Mouse (Mus musculus) midbrain, embryonic 15.5 days (tissue): Measurements from ENCODE around the gene Itgb4. TPM values are rescaled to one million over a fixed set of nuclear protein-coding genes. Genes with fewer than 3 reads are reported as not detected.

Experiments
- ATAC-seq: fragments of 200-750 bp; cut with Nextera tagmentation; replicated peaks from 2 replicates; pipeline ENCODE4 v1.8.0; 2017; ENCODE audit warnings: moderate TSS enrichment
- H3K27ac ChIP-seq: fragments of 300-500 bp; sonication (generic); 2 replicates; pipeline ENCODE4 v1.5.1; 2015; ENCODE audit warnings: mild to moderate bottlenecking, inconsistent platforms
- H3K27me3 ChIP-seq: fragments of 300-500 bp; sonication (generic); replicated peaks from 2 replicates; pipeline ENCODE4 v1.6.1; 2015; ENCODE audit warnings: inconsistent platforms
- H3K36me3 ChIP-seq: fragments of 300-500 bp; sonication (generic); replicated peaks from 2 replicates; pipeline ENCODE4 v1.6.1; 2015; ENCODE audit warnings: inconsistent platforms
- H3K4me1 ChIP-seq: fragments of 300-500 bp; sonication (generic); 2 replicates; pipeline ENCODE4 v1.6.1; 2015; ENCODE audit warnings: inconsistent platforms
- H3K4me2 ChIP-seq: fragments of 300-500 bp; sonication (generic); 2 replicates; pipeline ENCODE4 v1.6.1; 2015; ENCODE audit warnings: inconsistent platforms, mild to moderate bottlenecking, moderate library complexity
- H3K4me3 ChIP-seq: fragments of 300-500 bp; sonication (generic); 2 replicates; pipeline ENCODE4 v1.5.1; 2015; ENCODE audit warnings: mild to moderate bottlenecking, inconsistent platforms
- H3K9ac ChIP-seq: fragments of 300-500 bp; sonication (generic); 2 replicates; pipeline ENCODE4 v1.6.1; 2015; ENCODE audit warnings: mild to moderate bottlenecking, inconsistent platforms
- H3K9me3 ChIP-seq: fragments of 300-500 bp; sonication (generic); 2 replicates; pipeline ENCODE4 v1.6.1; 2016; ENCODE audit warnings: inconsistent platforms
- WGBS: fragments of 180-500 bp; shearing (Covaris S2); methylation state at CpG from one replicate; pipeline ENCODE4 v1.1.7; 2015; ENCODE audit warnings: mixed read lengths; 5-methylcytosine and 5-hydroxymethylcytosine counted together
- polyA plus RNA-seq: library from polyadenylated mRNA; unstranded; fragments of >200 nt; fragmentation: Nextera tagmentation; extraction: Ambion mirVana; gene quantifications from 2 replicates; pipeline ENCODE4 v1.2.1, GENCODE M21; 2015

Itgb4 gene
- 0.79 and 0.94 TPM in 2 replicates for polyA plus RNA-seq

DNA sequence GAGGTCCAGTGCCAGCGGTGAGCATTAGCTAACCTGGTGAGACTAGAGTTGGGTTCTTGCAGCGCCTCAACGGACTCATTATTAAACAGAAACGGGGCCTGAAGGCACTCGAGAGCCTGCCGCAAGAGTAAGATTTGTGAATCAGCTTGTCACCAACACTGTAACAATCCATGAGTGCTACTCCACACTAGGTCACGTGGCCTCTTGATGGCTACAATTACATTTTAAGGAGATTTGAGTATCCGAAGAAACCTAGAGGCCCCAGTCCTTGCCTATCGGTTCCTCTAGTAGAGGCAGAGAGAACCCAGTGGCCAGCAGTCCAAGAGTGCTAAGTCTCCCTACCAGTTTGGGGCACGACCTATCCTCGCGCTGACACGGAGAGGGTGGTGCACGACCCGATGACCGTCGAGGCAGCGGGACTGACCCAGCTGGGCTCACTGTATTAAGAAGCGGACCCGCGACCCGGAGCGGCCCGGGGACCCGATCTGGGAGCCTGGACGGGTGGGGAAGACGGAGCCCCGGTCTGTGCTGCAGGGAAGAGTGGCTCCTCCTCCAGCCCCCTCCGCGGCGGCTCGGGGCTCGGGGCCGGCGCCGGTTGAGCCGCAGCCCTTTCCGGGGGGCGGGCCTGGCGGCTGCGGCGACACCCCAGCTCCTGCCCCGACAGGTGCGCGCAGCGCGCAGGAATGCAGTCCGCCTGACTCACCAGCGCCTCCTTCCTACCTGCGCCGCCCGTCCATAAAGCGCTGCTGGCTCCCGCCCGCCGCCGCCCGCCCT is at the start of gene Itgb4:
TSS of gene Itgb4 (plus strand) at position 401 of the 774 bp plus-strand sequence.
- ATAC-seq: no peak
- 10% methylated on average over 58 of the region's 58 CpGs for WGBS
- Histone ChIP-seq H3K9ac (peak within 1 kb of the TSS; percentile 28; the same call in 1 of the 2 replicates), H3K4me3 (peak within 1 kb of the TSS; percentile 39), H3K9me3 (no peaks in the 10 kb centered on the region), H3K27me3 (peaks cover 38% of the 10 kb centered on the region), H3K36me3 (no peaks in the 10 kb centered on the region), H3K4me2 (peak within 1 kb of the TSS; percentile 58), H3K4me1 (peaks cover 10% of the 10 kb centered on the region), H3K27ac (no peak within 1 kb of the TSS)

DNA sequence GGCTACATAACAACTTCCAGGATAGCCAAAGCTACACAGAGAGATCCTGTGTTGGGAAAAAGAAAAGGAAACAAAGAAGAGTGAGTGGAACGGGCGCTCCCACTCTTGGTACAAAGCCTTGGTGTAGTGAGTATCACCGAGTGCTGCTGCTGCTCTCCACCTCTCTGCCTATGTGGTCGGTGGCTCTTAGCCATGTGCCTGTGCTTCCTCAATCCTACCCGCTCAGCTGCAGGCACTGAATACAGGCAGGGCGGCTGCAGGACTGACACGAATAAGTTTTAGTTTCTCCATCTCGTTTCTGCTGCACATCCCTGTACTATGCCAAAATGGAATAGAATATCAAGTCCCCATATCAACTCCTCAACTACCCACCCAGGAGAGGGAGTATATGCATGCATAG is 45.5 kb upstream of the Itgb4 start:
- Histone ChIP-seq H3K36me3 (peaks cover 10% of the 10 kb centered on the region; the same call in 1 of the 2 replicates), H3K4me3 (no peak overlapping the region), H3K27me3 (no peaks in the 10 kb centered on the region), H3K9me3 (no peaks in the 10 kb centered on the region), H3K9ac (no peak overlapping the region), H3K27ac (no peak overlapping the region), H3K4me1 (peaks cover 18% of the 10 kb centered on the region), H3K4me2 (no peak overlapping the region)
- ATAC-seq: no peak
- 94% methylated on average over 8 of the region's 8 CpGs for WGBS

DNA sequence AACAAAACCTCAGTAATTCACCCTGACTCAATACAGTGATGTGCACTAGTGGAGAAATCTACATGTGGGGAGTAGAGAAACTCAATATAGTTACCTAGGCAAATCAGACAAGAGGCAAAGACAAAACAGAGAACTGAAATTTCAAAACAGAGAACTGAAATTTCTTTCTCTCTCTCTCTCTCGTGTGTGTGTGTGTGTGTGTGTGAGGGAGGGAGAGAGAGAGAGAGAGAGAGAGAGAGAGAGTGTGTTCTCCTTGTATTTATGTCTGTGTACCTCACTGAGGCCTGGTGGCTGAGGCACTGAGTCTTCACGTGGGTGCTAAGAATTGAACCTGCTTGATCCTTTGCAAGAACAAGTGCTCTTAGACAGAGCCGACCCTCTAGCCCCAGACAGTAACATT is 44.7 kb upstream of the Itgb4 start:
- no peak overlapping the region for H3K9ac ChIP-seq
- no peak for ATAC-seq
- no peaks in the 10 kb centered on the region for H3K27me3 ChIP-seq

DNA sequence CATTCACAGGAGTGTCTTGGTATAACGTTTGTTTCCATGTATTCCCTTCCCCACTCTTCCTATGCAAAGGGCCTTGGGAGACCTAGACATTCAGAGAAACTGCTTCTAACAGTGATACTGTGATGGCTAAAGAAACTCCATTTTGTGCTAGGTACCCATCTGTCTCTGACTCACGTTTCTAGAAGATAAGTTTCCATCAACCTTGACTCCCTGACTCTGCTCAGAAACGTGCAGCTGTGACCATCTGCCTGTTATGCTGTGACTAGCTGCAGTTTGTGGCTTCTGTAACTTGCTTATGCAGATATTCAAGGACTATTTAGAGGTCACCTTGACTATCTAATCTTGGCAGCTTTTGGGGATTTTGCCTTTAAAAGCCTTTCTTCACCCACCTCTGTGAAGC is 43.3 kb upstream of the Itgb4 start:
- H3K27ac ChIP-seq: no peak overlapping the region
- ATAC-seq: no peak
- 77% methylated on average over 3 of the region's 3 CpGs for WGBS
- H3K9ac ChIP-seq: no peak overlapping the region
- no peaks in the 10 kb centered on the region for H3K27me3 ChIP-seq
- H3K4me2 ChIP-seq: no peak overlapping the region
- H3K4me1 ChIP-seq: peaks cover 31% of the 10 kb centered on the region
- H3K4me3 ChIP-seq: no peak overlapping the region
- no peaks in the 10 kb centered on the region for H3K9me3 ChIP-seq
- H3K36me3 ChIP-seq: peaks cover 15% of the 10 kb centered on the region

More for the DNA sequence above, 44.7 kb upstream of the Itgb4 start:
- Histone ChIP-seq H3K4me1 (peaks cover 26% of the 10 kb centered on the region), H3K4me3 (no peak overlapping the region), H3K9me3 (no peaks in the 10 kb centered on the region), H3K36me3 (peaks cover 10% of the 10 kb centered on the region; the same call in 1 of the 2 replicates), H3K27ac (no peak overlapping the region), H3K4me2 (no peak overlapping the region)
- 85% methylated on average over 3 of the region's 3 CpGs for WGBS

DNA sequence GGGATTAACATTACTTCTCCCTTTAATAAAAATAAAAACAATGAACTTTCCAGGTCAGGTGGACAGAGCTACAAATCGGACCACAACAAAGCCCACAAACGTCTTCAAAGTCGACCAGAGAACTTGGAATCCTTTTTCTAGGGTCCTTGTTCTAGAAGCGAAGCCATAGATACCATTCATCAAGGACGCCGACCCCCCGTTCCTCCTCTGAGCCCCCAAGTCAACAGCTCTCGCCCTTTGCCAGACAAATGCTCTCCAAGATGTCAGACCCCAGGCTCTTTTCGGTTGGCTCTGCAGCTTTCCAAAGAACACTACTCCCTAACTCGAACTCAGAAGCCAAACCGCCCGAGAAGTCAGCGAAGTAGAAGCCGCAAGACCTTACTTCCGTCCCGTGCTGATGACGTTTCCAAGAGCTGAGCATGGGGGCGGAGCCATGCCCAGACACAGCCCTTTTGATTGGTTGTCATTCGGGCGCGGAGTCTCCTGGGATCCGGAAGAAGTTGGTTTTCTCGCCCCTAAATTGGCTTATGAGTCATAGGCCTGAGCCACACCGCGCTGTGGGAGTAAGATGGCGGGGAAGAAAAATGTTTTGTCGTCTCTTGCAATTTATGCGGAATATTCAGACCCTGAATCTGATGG is 41.3 kb upstream of the Itgb4 start, which contains the start of the genes Sap30bp and Recql5:
TSS of gene Sap30bp (plus strand) at position 175 of the 639 bp plus-strand sequence.
TSS of gene Recql5 (minus strand) at position 370 of the 639 bp plus-strand sequence.
- Histone ChIP-seq H3K9ac (peak within 1 kb of the TSS; percentile 81), H3K4me2 (peak within 1 kb of the TSS; percentile 85), H3K4me1 (peaks cover 31% of the 10 kb centered on the region), H3K27me3 (no peaks in the 10 kb centered on the region), H3K9me3 (no peaks in the 10 kb centered on the region), H3K36me3 (peaks cover 21% of the 10 kb centered on the region), H3K27ac (peak within 1 kb of the TSS; percentile 75), H3K4me3 (peak within 1 kb of the TSS; percentile 86)
- ATAC-seq: peak; percentile 99
- under 1% methylated on average over 28 of the region's 28 CpGs for WGBS

DNA sequence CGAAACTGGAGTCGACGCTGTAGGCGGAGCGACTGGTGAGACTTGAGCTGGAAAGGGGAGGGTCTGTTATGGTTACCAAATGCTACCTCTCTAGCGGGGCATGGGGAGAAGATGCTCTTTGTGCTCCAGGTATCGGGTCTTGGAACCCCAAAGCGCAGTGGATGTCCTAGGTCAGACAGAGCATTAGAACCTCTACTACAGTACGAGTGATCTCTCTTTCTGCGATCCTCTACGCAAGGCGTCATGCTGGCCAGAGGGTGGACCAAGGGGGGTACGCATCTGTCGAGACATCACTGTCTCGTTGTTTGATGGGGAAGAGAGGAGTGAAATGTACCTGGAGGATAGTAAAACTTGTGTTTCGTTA is 40.8 kb upstream of the Itgb4 start:
- Histone ChIP-seq H3K9ac (peak overlapping the region; percentile 81), H3K36me3 (peaks cover 20% of the 10 kb centered on the region), H3K27ac (peak overlapping the region; percentile 75), H3K4me1 (peaks cover 31% of the 10 kb centered on the region), H3K27me3 (no peaks in the 10 kb centered on the region), H3K4me3 (peak overlapping the region; percentile 86), H3K9me3 (no peaks in the 10 kb centered on the region), H3K4me2 (peak overlapping the region; percentile 85)
- under 1% methylated on average over 16 of the region's 16 CpGs for WGBS
- ATAC-seq: peak; percentile 63

DNA sequence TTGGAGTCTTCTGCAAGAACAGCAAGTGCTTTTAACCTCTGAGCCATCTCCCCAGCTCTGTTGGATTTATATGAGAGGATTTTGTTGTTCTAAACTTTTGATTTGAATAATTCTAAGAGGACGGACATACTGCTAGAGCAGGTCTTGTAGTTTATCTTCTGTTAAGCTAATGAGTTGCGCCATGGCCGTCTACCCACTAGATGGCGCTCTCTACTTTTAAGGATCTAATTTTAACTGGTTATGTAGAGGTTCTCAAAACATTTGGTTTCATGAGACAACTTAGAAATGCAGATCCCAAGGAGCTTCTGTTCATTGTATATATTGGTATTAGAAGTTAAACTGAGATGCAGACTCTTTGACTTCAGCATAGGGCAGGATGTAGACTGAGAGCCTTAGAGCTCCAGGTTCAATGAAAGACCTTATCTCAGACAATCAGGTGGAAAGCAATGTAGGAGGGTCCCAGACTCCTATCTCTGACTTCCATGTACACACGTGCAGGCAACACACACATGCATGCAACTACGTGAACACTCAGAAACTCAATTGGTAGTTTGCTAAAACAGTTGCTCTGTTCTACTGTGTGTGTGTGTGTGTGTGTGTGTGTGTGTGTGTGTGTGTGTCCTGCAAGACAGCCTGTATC is 34.7 kb upstream of the Itgb4 start:
- ATAC-seq: no peak
- 41% methylated on average over 6 of the region's 6 CpGs for WGBS

DNA sequence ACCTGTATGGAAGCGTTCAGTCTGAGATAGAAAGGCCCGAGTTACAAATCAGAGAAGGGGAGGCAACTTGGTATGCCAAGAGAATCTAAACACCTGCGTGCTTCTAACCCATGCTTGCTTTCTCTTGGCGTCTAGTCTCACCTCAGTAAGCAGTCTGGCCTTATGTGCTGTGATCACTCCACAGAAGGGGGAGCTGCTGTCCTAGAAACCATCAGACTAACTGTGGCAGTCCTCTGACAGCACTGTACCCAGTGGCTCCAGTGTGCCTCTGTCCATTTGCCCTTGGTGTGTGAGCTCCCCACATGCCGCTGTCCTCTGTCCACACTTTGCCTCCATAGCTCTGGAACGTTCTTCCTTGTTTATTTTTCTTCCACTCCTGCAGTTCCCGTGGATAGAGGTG is 32.5 kb upstream of the Itgb4 start:
- ATAC-seq: no peak
- Histone ChIP-seq H3K36me3 (peaks cover 20% of the 10 kb centered on the region), H3K27me3 (no peaks in the 10 kb centered on the region), H3K9me3 (no peaks in the 10 kb centered on the region), H3K4me3 (no peak overlapping the region), H3K9ac (no peak overlapping the region), H3K4me1 (no peaks in the 10 kb centered on the region), H3K27ac (no peak overlapping the region), H3K4me2 (no peak overlapping the region)
- WGBS: 87% methylated on average over 7 of the region's 7 CpGs

More for the DNA sequence above, 34.7 kb upstream of the Itgb4 start:
- Histone ChIP-seq H3K9ac (no peak overlapping the region), H3K9me3 (no peaks in the 10 kb centered on the region), H3K4me3 (no peak overlapping the region), H3K27ac (no peak overlapping the region), H3K36me3 (peaks cover 26% of the 10 kb centered on the region), H3K4me1 (peaks cover 6% of the 10 kb centered on the region), H3K4me2 (no peak overlapping the region), H3K27me3 (no peaks in the 10 kb centered on the region)

DNA sequence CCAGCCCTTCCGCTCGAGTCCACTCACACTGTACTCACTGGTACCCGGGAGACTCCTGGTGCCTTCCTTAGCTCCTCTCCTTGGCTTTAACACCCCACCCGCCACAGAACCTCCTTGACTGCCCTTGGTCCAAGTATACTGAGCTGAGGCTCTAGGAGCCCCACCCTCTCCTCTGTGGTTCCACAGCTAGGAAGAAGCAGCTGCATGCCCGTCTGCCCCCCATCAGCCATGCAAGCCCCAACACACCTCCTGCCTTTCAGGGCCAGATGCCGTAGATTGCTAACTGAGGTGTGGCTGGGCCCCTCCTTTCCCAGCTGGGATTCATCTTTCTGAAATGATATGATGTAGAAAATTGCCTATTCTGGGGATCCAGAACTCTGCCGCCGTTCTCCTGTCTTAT is 29.3 kb upstream of the Itgb4 start:
- Histone ChIP-seq H3K36me3 (peaks cover 10% of the 10 kb centered on the region), H3K4me1 (no peaks in the 10 kb centered on the region), H3K4me3 (no peak overlapping the region), H3K27me3 (no peaks in the 10 kb centered on the region), H3K27ac (no peak overlapping the region), H3K9me3 (no peaks in the 10 kb centered on the region), H3K9ac (no peak overlapping the region), H3K4me2 (no peak overlapping the region)
- ATAC-seq: no peak
- WGBS: 94% methylated on average over 8 of the region's 8 CpGs

DNA sequence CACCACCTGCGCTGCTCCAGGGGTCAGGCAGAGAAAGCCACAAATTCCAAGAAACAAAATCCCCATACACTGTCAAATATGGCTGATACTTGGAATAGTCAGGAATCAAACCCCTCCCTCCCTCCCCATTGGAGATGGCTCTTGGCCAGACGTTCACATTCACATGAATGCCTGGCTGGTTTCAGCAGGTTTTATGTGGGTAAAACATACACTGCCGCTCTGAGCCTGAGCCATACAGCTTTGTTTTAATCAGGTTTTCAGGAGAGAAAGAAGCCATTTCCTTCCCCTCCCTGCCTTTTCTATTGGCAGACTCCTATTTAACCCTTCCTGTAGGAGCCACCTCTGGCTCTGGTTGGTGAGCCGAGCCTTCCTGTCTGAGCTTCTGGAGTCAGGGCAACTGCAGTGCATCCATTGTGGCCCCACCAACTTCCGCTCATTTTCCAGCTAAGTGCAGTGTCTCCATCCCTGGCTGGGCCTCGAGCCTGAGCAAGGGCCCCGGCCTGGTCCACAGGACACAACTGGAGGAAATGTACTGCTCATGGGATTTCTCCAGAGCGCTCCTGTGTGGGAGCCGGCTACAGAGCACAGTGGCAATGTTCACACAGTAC is 28.2 kb upstream of the Itgb4 start:
- H3K36me3 ChIP-seq: peaks cover 10% of the 10 kb centered on the region
- 90% methylated on average over 9 of the region's 9 CpGs for WGBS
- no peak overlapping the region for H3K27ac ChIP-seq

DNA sequence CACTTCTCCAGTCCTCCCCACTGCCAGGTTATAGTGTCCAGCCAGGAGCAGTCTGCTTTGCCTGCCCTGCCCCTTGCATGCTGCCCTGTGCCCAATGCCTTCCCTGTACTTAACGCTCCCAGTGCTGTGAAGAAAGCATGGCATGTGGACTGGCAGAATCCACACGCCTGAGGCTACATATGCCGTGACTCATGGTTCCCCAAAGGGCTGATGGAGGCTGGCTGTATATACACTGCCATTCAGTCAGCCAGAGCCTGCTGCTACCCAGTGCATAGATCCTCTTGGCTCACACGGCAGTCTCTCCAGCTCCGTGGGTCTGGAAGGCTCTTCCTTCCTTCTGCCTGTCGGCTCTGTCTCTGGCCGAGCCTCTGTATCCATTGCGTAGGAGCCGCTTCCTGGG is 26.2 kb upstream of the Itgb4 start:
- Histone ChIP-seq H3K4me1 (no peaks in the 10 kb centered on the region), H3K4me2 (no peak overlapping the region), H3K9ac (no peak overlapping the region), H3K36me3 (peaks cover 27% of the 10 kb centered on the region), H3K27ac (no peak overlapping the region), H3K4me3 (no peak overlapping the region), H3K9me3 (no peaks in the 10 kb centered on the region), H3K27me3 (no peaks in the 10 kb centered on the region)
- ATAC-seq: no peak
- WGBS: 93% methylated on average over 9 of the region's 9 CpGs

More for the DNA sequence above, 28.2 kb upstream of the Itgb4 start:
- no peak overlapping the region for H3K9ac ChIP-seq
- ATAC-seq: no peak
- no peaks in the 10 kb centered on the region for H3K4me1 ChIP-seq
- no peak overlapping the region for H3K4me2 ChIP-seq
- no peaks in the 10 kb centered on the region for H3K9me3 ChIP-seq
- H3K4me3 ChIP-seq: no peak overlapping the region
- no peaks in the 10 kb centered on the region for H3K27me3 ChIP-seq

DNA sequence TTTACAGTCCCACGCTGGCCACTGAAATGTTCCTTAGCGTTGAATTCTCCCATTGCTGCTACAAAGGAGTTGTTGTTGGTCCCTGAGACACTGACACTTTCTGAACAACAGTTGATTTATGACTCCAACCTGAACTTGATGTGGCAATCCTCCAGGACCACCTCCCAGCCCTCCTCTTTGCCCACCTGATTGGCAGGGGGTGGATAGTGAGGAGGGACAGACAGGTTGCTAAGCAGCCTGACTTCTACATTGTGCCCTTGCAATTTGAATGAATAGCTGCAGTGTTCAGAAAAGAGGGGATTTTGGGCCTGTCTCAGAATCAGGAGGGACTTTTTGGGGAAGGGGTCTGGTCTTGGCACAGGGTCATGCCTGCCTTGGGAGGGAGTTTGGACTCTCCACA is 23.8 kb upstream of the Itgb4 start:
- Histone ChIP-seq H3K36me3 (peaks cover 32% of the 10 kb centered on the region), H3K4me2 (no peak overlapping the region), H3K9me3 (no peaks in the 10 kb centered on the region), H3K27ac (no peak overlapping the region), H3K4me3 (no peak overlapping the region), H3K4me1 (no peaks in the 10 kb centered on the region), H3K9ac (no peak overlapping the region), H3K27me3 (no peaks in the 10 kb centered on the region)
- no peak for ATAC-seq
- WGBS: 90% methylated on average over 2 of the region's 2 CpGs
